Mouse (Mus musculus): Measurements from ENCODE around the gene Acot5. TPM values are rescaled to one million over a fixed set of nuclear protein-coding genes. Genes with fewer than 3 reads are reported as not detected.
"Not testable (repeated sequence)": the region's sequence is repeated elsewhere in the genome, so short reads cannot be mapped to it uniquely, and the experiment has no call there.

Acot5 gene
- polyA plus RNA-seq, 1 experiment, result not detected

GRCm38 (mm10) chr12:84053679-84054391, 15.3 kb upstream of the Acot5 start:
- TF ChIP-seq CTCF (IDR thresholded peaks at IDR 0.05; ENCODE audit: insufficient read depth, low read depth, low read length) (no peak), POLR2A (IDR thresholded peaks at IDR 0.05; ENCODE audit: insufficient read depth, low read depth, low read length) (no peak)
- 5% methylated on average over 41 of the region's 46 CpGs for WGBS
- Histone ChIP-seq H3K4me3 (ENCODE audit: insufficient read depth, low read depth, low read length) (peak overlapping the region; percentile 50), H3K27ac (ENCODE audit: insufficient read depth, low read depth, low read length) (no peak overlapping the region), H3K4me1 (ENCODE audit: control insufficient read depth, insufficient read depth, low read length) (peaks cover 6% of the 10 kb centered on the region; the same call in 1 of the 2 replicates)

DNA sequence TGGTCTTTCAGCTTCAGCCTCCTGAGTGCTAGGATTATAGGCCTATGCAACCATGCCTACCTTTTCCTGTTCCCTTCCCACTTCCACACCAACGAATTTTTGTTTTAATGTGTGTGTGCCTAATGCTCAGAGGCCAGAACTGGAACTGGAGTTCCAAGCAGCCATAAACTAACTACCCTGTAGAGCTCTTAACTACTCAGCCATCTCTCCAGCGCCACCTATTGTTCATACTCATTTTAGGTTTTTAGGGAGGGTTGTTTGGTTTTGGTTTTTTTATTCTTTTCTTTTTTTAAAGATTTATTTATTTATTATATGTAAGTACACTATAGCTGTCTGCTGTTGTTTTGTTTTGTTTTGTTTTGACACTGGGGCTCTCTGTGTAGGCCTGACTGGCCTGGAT, 8.2 kb upstream of the Acot5 start:
- Histone ChIP-seq H3K4me1 (ENCODE audit: control insufficient read depth, insufficient read depth, low read length) (no peaks in the 10 kb centered on the region), H3K4me3 (ENCODE audit: insufficient read depth, low read depth, low read length) (no peak overlapping the region), H3K27ac (ENCODE audit: insufficient read depth, low read depth, low read length) (no peak overlapping the region)
- WGBS, result 25% methylated on average over 2 of the region's 2 CpGs
- TF ChIP-seq CTCF (IDR thresholded peaks at IDR 0.05; ENCODE audit: insufficient read depth, low read depth, low read length), result no peak
- TF ChIP-seq POLR2A (IDR thresholded peaks at IDR 0.05; ENCODE audit: insufficient read depth, low read depth, low read length), result no peak

- no peak for TF ChIP-seq POLR2A (IDR thresholded peaks at IDR 0.05; ENCODE audit: insufficient read depth, low read depth, low read length)
- TF ChIP-seq CTCF (IDR thresholded peaks at IDR 0.05; ENCODE audit: insufficient read depth, low read depth, low read length), result no peak
- 96% methylated on average over 20 of the region's 20 CpGs for WGBS
- Histone ChIP-seq H3K27ac (ENCODE audit: insufficient read depth, low read depth, low read length) (no peak overlapping the region), H3K4me3 (ENCODE audit: insufficient read depth, low read depth, low read length) (no peak overlapping the region), H3K4me1 (ENCODE audit: control insufficient read depth, insufficient read depth, low read length) (no peaks in the 10 kb centered on the region)
These were observed 6.8 kb upstream of the Acot5 start for GRCm38 (mm10) chr12:84062336-84062735.

DNA sequence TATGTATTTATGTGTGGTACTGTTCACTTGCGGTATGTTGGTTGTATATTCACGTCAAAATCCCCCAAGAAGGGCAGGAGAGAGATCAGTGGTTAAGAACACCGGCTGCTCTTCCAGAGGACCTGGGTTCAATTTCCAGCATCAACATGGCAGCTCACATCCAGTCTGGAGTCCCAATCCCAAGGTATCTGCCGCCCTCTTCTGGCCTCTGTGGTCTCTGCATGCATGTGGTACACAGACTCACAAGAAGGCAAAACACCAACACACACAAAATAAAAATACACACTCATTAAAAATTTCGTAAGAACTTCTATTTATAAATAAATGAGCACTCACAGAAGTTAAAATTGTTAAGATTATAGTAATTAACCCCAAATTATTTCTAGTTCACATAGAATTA, 5.9 kb upstream of the Acot5 start:
- TF ChIP-seq CTCF (IDR thresholded peaks at IDR 0.05; ENCODE audit: insufficient read depth, low read depth, low read length) (0 out of 2 replicates have a peak, but pooled peaks have one; percentile 13), POLR2A (IDR thresholded peaks at IDR 0.05; ENCODE audit: insufficient read depth, low read depth, low read length) (no peak)
- H3K4me1 ChIP-seq (ENCODE audit: control insufficient read depth, insufficient read depth, low read length), result no peaks in the 10 kb centered on the region
- H3K4me3 ChIP-seq (ENCODE audit: insufficient read depth, low read depth, low read length), result no peak overlapping the region
- no peak overlapping the region for H3K27ac ChIP-seq (ENCODE audit: insufficient read depth, low read depth, low read length)
- WGBS, result 70% methylated on average over 5 of the region's 5 CpGs

DNA sequence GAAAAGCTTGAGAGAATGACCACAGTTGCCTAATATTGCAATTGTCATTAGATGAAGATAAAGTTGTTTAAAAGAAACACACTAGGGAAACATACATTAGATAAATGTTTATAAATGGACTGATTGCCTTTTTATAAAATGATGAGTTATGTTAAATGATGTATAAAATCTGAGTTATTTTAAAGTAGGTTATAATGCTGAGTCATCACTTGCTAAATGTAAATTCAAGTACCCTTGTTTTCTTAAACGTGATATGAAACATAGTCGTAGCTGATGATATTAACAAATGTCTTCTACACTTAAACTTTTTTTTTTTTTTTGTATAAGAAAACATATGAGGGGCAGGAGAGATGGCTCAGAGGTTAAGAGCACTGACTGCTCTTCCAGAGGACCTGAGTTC, 5.3 kb upstream of the Acot5 start:
- H3K4me1 ChIP-seq (ENCODE audit: control insufficient read depth, insufficient read depth, low read length), result no peaks in the 10 kb centered on the region
- TF ChIP-seq POLR2A (IDR thresholded peaks at IDR 0.05; ENCODE audit: insufficient read depth, low read depth, low read length) (no peak), CTCF (IDR thresholded peaks at IDR 0.05; ENCODE audit: insufficient read depth, low read depth, low read length) (no peak)
- no peak overlapping the region for H3K27ac ChIP-seq (ENCODE audit: insufficient read depth, low read depth, low read length)
- no peak overlapping the region for H3K4me3 ChIP-seq (ENCODE audit: insufficient read depth, low read depth, low read length)
- 84% methylated on average over 2 of the region's 2 CpGs for WGBS

DNA sequence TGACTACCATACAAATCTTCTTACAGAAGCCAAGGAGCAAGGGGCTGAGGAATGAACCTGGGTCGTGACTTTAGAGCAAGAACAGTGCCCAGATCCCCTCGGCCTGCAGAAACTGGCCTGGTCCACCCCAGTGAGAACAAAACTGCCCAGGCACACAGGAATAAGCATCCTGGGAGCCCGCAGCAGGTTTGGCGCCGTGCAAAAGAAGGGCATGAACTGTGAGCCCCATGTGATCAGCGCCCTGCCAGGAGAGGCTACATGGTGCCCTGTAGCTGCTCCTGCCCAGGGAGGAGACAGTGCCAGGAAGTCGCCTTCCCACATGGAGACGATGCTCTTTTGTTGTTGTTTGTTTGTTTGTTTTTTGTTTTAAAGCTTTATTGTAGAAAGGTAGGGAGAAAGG, 4.5 kb upstream of the Acot5 start:
- H3K4me1 ChIP-seq (ENCODE audit: control insufficient read depth, insufficient read depth, low read length), result 0 out of 2 replicates have a peak, but pooled peaks cover under 1% of the 10 kb centered on the region
- 75% methylated on average over 8 of the region's 8 CpGs for WGBS
- no peak overlapping the region for H3K4me3 ChIP-seq (ENCODE audit: insufficient read depth, low read depth, low read length)
- TF ChIP-seq CTCF (IDR thresholded peaks at IDR 0.05; ENCODE audit: insufficient read depth, low read depth, low read length), result no peak
- no peak for TF ChIP-seq POLR2A (IDR thresholded peaks at IDR 0.05; ENCODE audit: insufficient read depth, low read depth, low read length)
- no peak overlapping the region for H3K27ac ChIP-seq (ENCODE audit: insufficient read depth, low read depth, low read length)

DNA sequence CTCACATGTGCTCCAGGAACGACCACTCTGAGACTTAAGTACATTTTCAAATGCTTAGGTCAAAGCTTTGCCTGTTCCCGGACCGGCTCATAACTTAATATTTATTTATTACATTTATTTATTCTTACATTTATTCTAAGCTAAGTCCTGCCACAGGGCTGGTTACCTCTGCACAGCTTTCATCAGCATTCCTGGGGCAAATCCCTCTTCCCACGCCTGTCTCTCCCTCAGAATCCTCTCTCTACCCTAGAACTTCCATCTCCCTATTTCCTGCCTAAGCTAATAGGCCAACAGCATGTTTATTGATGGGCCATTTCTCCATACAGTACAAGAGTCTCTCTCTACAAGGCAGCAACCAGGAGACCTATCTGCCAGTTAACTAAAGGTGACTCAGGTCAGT, 1.4 kb upstream of the Acot5 start:
- Histone ChIP-seq H3K27ac (ENCODE audit: insufficient read depth, low read depth, low read length) (no peak overlapping the region), H3K4me1 (ENCODE audit: control insufficient read depth, insufficient read depth, low read length) (peaks cover 5% of the 10 kb centered on the region)
- WGBS, result 94% methylated on average over 4 of the region's 4 CpGs

GRCm38 (mm10) chr12:84068296-84068695, 829 bp upstream of the Acot5 start:
- no peak overlapping the region for H3K4me3 ChIP-seq (ENCODE audit: insufficient read depth, low read depth, low read length)
- 70% methylated on average over 8 of the region's 8 CpGs for WGBS
- TF ChIP-seq CTCF (IDR thresholded peaks at IDR 0.05; ENCODE audit: insufficient read depth, low read depth, low read length) (no peak), POLR2A (IDR thresholded peaks at IDR 0.05; ENCODE audit: insufficient read depth, low read depth, low read length) (no peak)
- peaks cover 5% of the 10 kb centered on the region for H3K4me1 ChIP-seq (ENCODE audit: control insufficient read depth, insufficient read depth, low read length)
- H3K27ac ChIP-seq (ENCODE audit: insufficient read depth, low read depth, low read length), result no peak overlapping the region

More for the DNA sequence above, 1.4 kb upstream of the Acot5 start:
- TF ChIP-seq POLR2A (IDR thresholded peaks at IDR 0.05; ENCODE audit: insufficient read depth, low read depth, low read length), result no peak
- TF ChIP-seq CTCF (IDR thresholded peaks at IDR 0.05; ENCODE audit: insufficient read depth, low read depth, low read length), result no peak
- no peak overlapping the region for H3K4me3 ChIP-seq (ENCODE audit: insufficient read depth, low read depth, low read length)

DNA sequence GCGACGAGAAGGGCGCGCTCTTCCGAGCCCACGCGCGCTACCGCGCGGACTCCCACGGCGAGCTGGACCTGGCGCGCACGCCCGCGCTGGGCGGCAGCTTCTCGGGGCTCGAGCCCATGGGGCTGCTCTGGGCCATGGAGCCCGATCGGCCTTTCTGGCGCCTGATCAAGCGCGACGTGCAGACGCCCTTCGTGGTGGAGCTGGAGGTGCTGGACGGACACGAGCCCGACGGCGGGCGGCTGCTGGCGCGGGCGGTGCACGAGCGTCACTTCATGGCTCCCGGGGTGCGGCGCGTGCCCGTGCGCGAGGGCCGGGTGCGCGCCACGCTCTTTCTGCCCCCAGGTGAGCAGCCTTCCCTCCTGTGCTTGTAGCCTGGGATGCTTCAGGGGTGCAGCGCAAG, 457 bp downstream of the Acot5 start:
- 2% methylated on average over 52 of the region's 52 CpGs for WGBS
- H3K4me1 ChIP-seq (ENCODE audit: control insufficient read depth, insufficient read depth, low read length); H3K27ac ChIP-seq (ENCODE audit: insufficient read depth, low read depth, low read length): not testable (repeated sequence)
- H3K4me3 ChIP-seq (ENCODE audit: insufficient read depth, low read depth, low read length), result peak overlapping the region; percentile 44
